Mouse (Mus musculus) lung, embryonic 16.5 days (tissue): ENCODE data around the gene Mest. TPM values are rescaled to one million over a fixed set of nuclear protein-coding genes. Genes with fewer than 3 reads are reported as not detected.

Experiments used
- ATAC-seq: fragments of 200-750 bp; cut with Nextera tagmentation; 2 replicates; pipeline ENCODE4 v1.8.0; 2017; ENCODE audit warnings: low read depth, mild to moderate bottlenecking, moderate library complexity
- H3K27ac ChIP-seq: fragments of 300-500 bp; sonication (generic); 2 replicates; pipeline ENCODE4 v1.5.1; 2014; ENCODE audit warnings: mild to moderate bottlenecking, control low read depth, low read length
- H3K27me3 ChIP-seq: fragments of 300-500 bp; sonication (generic); 2 replicates; pipeline ENCODE4 v1.6.1; 2014; ENCODE audit warnings: low read depth, low read length, mixed read lengths; ENCODE audit not compliant: control insufficient read depth, insufficient read depth
- H3K36me3 ChIP-seq: fragments of 300-500 bp; sonication (generic); 2 replicates; pipeline ENCODE4 v1.6.1; 2014; ENCODE audit warnings: low read length; ENCODE audit not compliant: control insufficient read depth, insufficient read depth
- H3K4me1 ChIP-seq: fragments of 300-500 bp; sonication (generic); replicated peaks from 2 replicates; pipeline ENCODE4 v1.6.1; 2014; ENCODE audit warnings: low read length, mixed read lengths; ENCODE audit not compliant: control insufficient read depth, insufficient read depth
- H3K4me2 ChIP-seq: fragments of 300-500 bp; sonication (generic); 2 replicates; pipeline ENCODE4 v1.6.1; 2014; ENCODE audit warnings: low read depth, low read length, control low read depth
- H3K4me3 ChIP-seq: fragments of 300-500 bp; sonication (generic); 2 replicates; pipeline ENCODE4 v1.5.1; 2014; ENCODE audit warnings: mild to moderate bottlenecking, low read length, control low read depth
- H3K9ac ChIP-seq: fragments of 300-500 bp; sonication (generic); 2 replicates; pipeline ENCODE4 v1.6.1; 2014; ENCODE audit warnings: low read length, control low read depth
- H3K9me3 ChIP-seq: fragments of 300-500 bp; sonication (generic); 2 replicates; pipeline ENCODE4 v1.6.1; 2016; ENCODE audit warnings: low read length; ENCODE audit not compliant: control insufficient read depth
- WGBS: fragments of 180-500 bp; shearing (Covaris S2); extraction: QIAGEN DNeasy Blood & Tissue Kit; methylation state at CpG from one replicate; pipeline ENCODE4 v1.1.7; 2014; 5-methylcytosine and 5-hydroxymethylcytosine counted together
- polyA plus RNA-seq: library from polyadenylated mRNA; unstranded; fragments of >200 nt; fragmentation: Nextera tagmentation; extraction: Ambion mirVana; gene quantifications from 2 replicates; pipeline ENCODE4 v1.2.1, GENCODE M21; 2015

Mest gene
- polyA plus RNA-seq, 1 experiment from 2014 or later = 1,593 TPM

GRCm38 (mm10) chr6:30681935-30682900 lies 41.1 kb upstream of the Mest start:
- ATAC-seq = peak; percentile 69
- Histone ChIP-seq H3K36me3 (no peaks in the 10 kb centered on the region), H3K9ac (peak overlapping the region; percentile 56), H3K4me2 (peak overlapping the region; percentile 47), H3K4me3 (peak overlapping the region; percentile 5; the same call in 1 of the 2 replicates), H3K27me3 (no peaks in the 10 kb centered on the region), H3K4me1 (peaks cover 20% of the 10 kb centered on the region), H3K9me3 (no peaks in the 10 kb centered on the region), H3K27ac (peak overlapping the region; percentile 88)
- WGBS = 34% methylated on average over 13 of the region's 13 CpGs

GRCm38 (mm10) chr6:30684570-30684969 lies 38.8 kb upstream of the Mest start:
- no peak for ATAC-seq
- Histone ChIP-seq H3K4me1 (peaks cover 17% of the 10 kb centered on the region), H3K9me3 (no peaks in the 10 kb centered on the region), H3K36me3 (no peaks in the 10 kb centered on the region), H3K9ac (no peak overlapping the region), H3K4me2 (no peak overlapping the region), H3K4me3 (no peak overlapping the region), H3K27ac (no peak overlapping the region), H3K27me3 (no peaks in the 10 kb centered on the region)
- WGBS = 96% methylated on average over 1 of the region's 1 CpGs

GRCm38 (mm10) chr6:30687198-30687597 lies 36.1 kb upstream of the Mest start:
- Histone ChIP-seq H3K36me3 (no peaks in the 10 kb centered on the region), H3K4me3 (no peak overlapping the region), H3K4me1 (peaks cover 9% of the 10 kb centered on the region), H3K4me2 (no peak overlapping the region), H3K27me3 (no peaks in the 10 kb centered on the region), H3K9me3 (no peaks in the 10 kb centered on the region), H3K27ac (no peak overlapping the region), H3K9ac (no peak overlapping the region)
- no peak for ATAC-seq
- WGBS = 85% methylated on average over 7 of the region's 7 CpGs

- Histone ChIP-seq H3K27ac (peak overlapping the region; percentile 91), H3K4me1 (peaks cover 8% of the 10 kb centered on the region), H3K4me2 (peak overlapping the region; percentile 64), H3K27me3 (no peaks in the 10 kb centered on the region), H3K36me3 (no peaks in the 10 kb centered on the region), H3K9me3 (no peaks in the 10 kb centered on the region), H3K4me3 (peak overlapping the region; percentile 55), H3K9ac (peak overlapping the region; percentile 72)
- peak; percentile 0; the same call in 1 of the 2 replicates for ATAC-seq
- WGBS = 61% methylated on average over 5 of the region's 5 CpGs
Observed at GRCm38 (mm10) chr6:30692826-30693225, 30.5 kb upstream of the Mest start.

GRCm38 (mm10) chr6:30693350-30693991 lies 29.9 kb upstream of the Mest start, which contains the start of gene Cep41:
TSS of gene Cep41 (minus strand) at chr6:30693749.
- under 1% methylated on average over 51 of the region's 52 CpGs for WGBS
- H3K4me2 ChIP-seq = peak within 1 kb of the TSS; percentile 64
- H3K27ac ChIP-seq = peak within 1 kb of the TSS; percentile 91
- no peaks in the 10 kb centered on the region for H3K27me3 ChIP-seq
- peak; percentile 97 for ATAC-seq
- H3K9me3 ChIP-seq = no peaks in the 10 kb centered on the region
- peak within 1 kb of the TSS; percentile 72 for H3K9ac ChIP-seq
- H3K4me1 ChIP-seq = peaks cover 10% of the 10 kb centered on the region
- no peaks in the 10 kb centered on the region for H3K36me3 ChIP-seq
- H3K4me3 ChIP-seq = peak within 1 kb of the TSS; percentile 55

- Histone ChIP-seq H3K4me1 (peaks cover 10% of the 10 kb centered on the region), H3K4me2 (peak overlapping the region; percentile 64), H3K27me3 (no peaks in the 10 kb centered on the region), H3K36me3 (no peaks in the 10 kb centered on the region), H3K9ac (peak overlapping the region; percentile 61), H3K27ac (peak overlapping the region; percentile 45; the same call in 1 of the 2 replicates), H3K9me3 (no peaks in the 10 kb centered on the region), H3K4me3 (peak overlapping the region; percentile 55)
- no peak for ATAC-seq
- WGBS = 44% methylated on average over 6 of the region's 6 CpGs
Observed at GRCm38 (mm10) chr6:30694209-30694608, 29.1 kb upstream of the Mest start.

- Histone ChIP-seq H3K27ac (no peak overlapping the region), H3K9me3 (no peaks in the 10 kb centered on the region), H3K4me2 (no peak overlapping the region), H3K4me3 (no peak overlapping the region), H3K4me1 (peaks cover 10% of the 10 kb centered on the region), H3K36me3 (no peaks in the 10 kb centered on the region), H3K9ac (no peak overlapping the region), H3K27me3 (no peaks in the 10 kb centered on the region)
- ATAC-seq = no peak
- WGBS = 81% methylated on average over 8 of the region's 8 CpGs
Observed at GRCm38 (mm10) chr6:30695124-30695523, 28.2 kb upstream of the Mest start.

- Histone ChIP-seq H3K27ac (0 out of 2 replicates have a peak overlapping the region, but pooled peaks have one; percentile 30), H3K27me3 (no peaks in the 10 kb centered on the region), H3K4me1 (peaks cover 10% of the 10 kb centered on the region), H3K9me3 (no peaks in the 10 kb centered on the region), H3K4me3 (no peak overlapping the region), H3K36me3 (no peaks in the 10 kb centered on the region), H3K4me2 (no peak overlapping the region), H3K9ac (no peak overlapping the region)
- 16% methylated on average over 5 of the region's 5 CpGs for WGBS
- no peak for ATAC-seq
Observed at GRCm38 (mm10) chr6:30697464-30697863, 25.9 kb upstream of the Mest start.

- peaks cover 10% of the 10 kb centered on the region for H3K4me1 ChIP-seq
- ATAC-seq = no peak
- no peaks in the 10 kb centered on the region for H3K27me3 ChIP-seq
- 0 out of 2 replicates have a peak overlapping the region, but pooled peaks have one; percentile 30 for H3K27ac ChIP-seq
- 67% methylated on average over 4 of the region's 4 CpGs for WGBS
- no peak overlapping the region for H3K4me3 ChIP-seq
- H3K9ac ChIP-seq = no peak overlapping the region
- no peaks in the 10 kb centered on the region for H3K9me3 ChIP-seq
- no peaks in the 10 kb centered on the region for H3K36me3 ChIP-seq
- H3K4me2 ChIP-seq = no peak overlapping the region
Observed at GRCm38 (mm10) chr6:30698036-30698435, 25.3 kb upstream of the Mest start.
